Mouse (Mus musculus) thymus, adult 2 months (tissue): ENCODE data around the gene Apba2. TPM values are rescaled to one million over a fixed set of nuclear protein-coding genes. Genes with fewer than 3 reads are reported as not detected.

Source experiments
- DNase-seq: peaks from one replicate; pipeline ENCODE4 v3.0.0; 2021
- H3K27ac ChIP-seq: fragments of 200-500 bp; 2 replicates; pipeline ENCODE4 v1.5.1; 2012; ENCODE audit warnings: low read length, control low read depth; ENCODE audit not compliant: control insufficient read depth, insufficient read depth
- H3K27me3 ChIP-seq: fragments of 200-500 bp; 2 replicates; pipeline ENCODE4 v1.6.1; 2012; ENCODE audit warnings: mild to moderate bottlenecking, low read length, moderate library complexity, mixed read lengths; ENCODE audit not compliant: control insufficient read depth, insufficient read depth
- H3K36me3 ChIP-seq: fragments of 200-500 bp; 2 replicates; pipeline ENCODE4 v1.6.1; 2012; ENCODE audit warnings: mild to moderate bottlenecking, low read length, moderate library complexity; ENCODE audit not compliant: control insufficient read depth, insufficient read depth
- H3K4me1 ChIP-seq: fragments of 200-500 bp; replicated peaks from 2 replicates; pipeline ENCODE4 v1.6.1; 2012; ENCODE audit warnings: low read length; ENCODE audit not compliant: control insufficient read depth, insufficient read depth
- H3K4me3 ChIP-seq: fragments of 200-500 bp; 2 replicates; pipeline ENCODE4 v1.5.1; 2012; ENCODE audit warnings: mild to moderate bottlenecking, low read length, control low read depth, moderate library complexity; ENCODE audit not compliant: control insufficient read depth, insufficient read depth
- CTCF ChIP-seq: fragments of 200-500 bp; IDR thresholded peaks from 2 replicates; pipeline ENCODE4 v1.5.1; 2012; ENCODE audit warnings: mild to moderate bottlenecking, control low read depth, low read length, moderate library complexity, borderline replicate concordance; ENCODE audit not compliant: control insufficient read depth, poor library complexity, insufficient read depth; ENCODE audit errors: extremely low read depth
- POLR2A ChIP-seq: fragments of 200-500 bp; IDR thresholded peaks from 2 replicates; pipeline ENCODE4 v1.6.1; 2012; ENCODE audit warnings: mild to moderate bottlenecking, low read length, control low read depth, moderate library complexity; ENCODE audit not compliant: control insufficient read depth, poor library complexity, insufficient read depth; ENCODE audit errors: extremely low read depth
- WGBS: fragments of 180-500 bp; shearing (Covaris S2); methylation state at CpG from one replicate; pipeline ENCODE4 v1.1.7; 2018; 5-methylcytosine and 5-hydroxymethylcytosine counted together
- polyA plus RNA-seq: library from polyadenylated mRNA; depleted of rRNA; stranded (reverse); fragments of >200 nt; gene quantifications from 2 replicates; pipeline ENCODE4 v1.2.3, GENCODE M21; 2012

Gene Apba2
- polyA plus RNA-seq, 1 experiment, result 18.1 TPM

DNA sequence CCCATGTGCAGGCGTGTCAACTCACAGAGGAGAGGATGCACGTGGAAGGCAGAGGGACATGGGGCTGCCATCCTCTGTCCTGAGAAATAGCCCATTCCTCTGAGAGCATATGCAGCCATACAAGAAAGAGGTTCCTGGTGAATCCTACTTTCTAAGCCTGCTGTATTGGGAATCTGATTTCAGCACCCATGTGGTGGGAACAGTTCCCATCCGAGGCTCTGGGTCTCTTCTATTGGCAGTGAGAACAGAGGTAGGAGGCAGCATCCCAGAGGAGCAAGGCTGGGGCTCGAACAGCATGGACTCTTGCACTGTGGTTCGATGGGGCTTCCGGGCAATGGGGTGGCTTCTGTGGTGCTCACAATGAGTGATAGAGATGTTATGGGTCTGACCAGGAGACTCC, 93.8 kb downstream of the Apba2 start:
- no peaks in the 10 kb centered on the region for H3K4me1 ChIP-seq
- DNase-seq, result no peak
- H3K36me3 ChIP-seq, result no peaks in the 10 kb centered on the region
- H3K27ac ChIP-seq, result no peak overlapping the region
- 76% methylated on average over 6 of the region's 6 CpGs for WGBS
- TF ChIP-seq CTCF (no peak), POLR2A (no peak)
- no peaks in the 10 kb centered on the region for H3K27me3 ChIP-seq
- no peak overlapping the region for H3K4me3 ChIP-seq

- H3K4me3 ChIP-seq, result no peak overlapping the region
- TF ChIP-seq POLR2A, result no peak
- TF ChIP-seq CTCF, result no peak
- WGBS, result 87% methylated on average over 9 of the region's 9 CpGs
- no peaks in the 10 kb centered on the region for H3K27me3 ChIP-seq
- no peaks in the 10 kb centered on the region for H3K36me3 ChIP-seq
- H3K27ac ChIP-seq, result no peak overlapping the region
- no peaks in the 10 kb centered on the region for H3K4me1 ChIP-seq
- no peak for DNase-seq
Observed at GRCm38 (mm10) chr7:64596652-64597051, 95.1 kb downstream of the Apba2 start.

- TF ChIP-seq CTCF, result no peak
- TF ChIP-seq POLR2A, result no peak
- Histone ChIP-seq H3K36me3 (no peaks in the 10 kb centered on the region), H3K27me3 (no peaks in the 10 kb centered on the region), H3K4me1 (no peaks in the 10 kb centered on the region), H3K4me3 (no peak overlapping the region), H3K27ac (no peak overlapping the region)
- DNase-seq, result no peak
- 93% methylated on average over 3 of the region's 3 CpGs for WGBS
Observed at GRCm38 (mm10) chr7:64609866-64610265, 108.4 kb downstream of the Apba2 start.

DNA sequence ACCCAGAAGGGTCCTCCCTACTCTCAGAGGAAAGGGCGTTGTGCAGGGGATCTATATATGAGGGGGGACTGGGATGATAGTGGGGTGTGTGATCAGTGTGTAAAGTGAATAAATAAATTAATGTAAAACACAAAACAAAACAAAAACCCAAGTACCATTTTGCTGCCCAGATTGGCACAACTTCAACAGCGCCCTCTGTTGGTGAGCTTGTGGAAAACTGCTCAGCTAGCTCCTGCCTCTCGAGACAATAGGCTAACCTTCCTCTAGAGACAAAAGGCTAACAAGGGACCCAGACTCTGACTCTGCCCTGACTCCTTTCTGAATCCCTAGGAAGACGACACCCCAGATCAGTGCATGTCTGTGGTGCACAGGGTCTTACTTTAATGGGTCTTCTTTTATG, 109.4 kb downstream of the Apba2 start:
- H3K4me3 ChIP-seq, result no peak overlapping the region
- DNase-seq, result no peak
- TF ChIP-seq POLR2A (no peak), CTCF (no peak)
- H3K36me3 ChIP-seq, result no peaks in the 10 kb centered on the region
- WGBS, result 72% methylated on average over 4 of the region's 4 CpGs
- H3K27me3 ChIP-seq, result no peaks in the 10 kb centered on the region
- no peak overlapping the region for H3K27ac ChIP-seq
- H3K4me1 ChIP-seq, result no peaks in the 10 kb centered on the region

GRCm38 (mm10) chr7:64619261-64619660, 117.8 kb downstream of the Apba2 start:
- 92% methylated on average over 4 of the region's 4 CpGs for WGBS
- H3K27me3 ChIP-seq, result no peaks in the 10 kb centered on the region

GRCm38 (mm10) chr7:64626494-64626893, 125.0 kb downstream of the Apba2 start:
- Histone ChIP-seq H3K4me1 (no peaks in the 10 kb centered on the region), H3K27me3 (no peaks in the 10 kb centered on the region), H3K36me3 (no peaks in the 10 kb centered on the region), H3K4me3 (no peak overlapping the region), H3K27ac (no peak overlapping the region)
- WGBS, result 88% methylated on average over 8 of the region's 8 CpGs
- no peak for DNase-seq
- TF ChIP-seq POLR2A (no peak), CTCF (no peak)

More at GRCm38 (mm10) chr7:64619261-64619660, 117.8 kb downstream of the Apba2 start:
- no peak for TF ChIP-seq CTCF
- no peak for TF ChIP-seq POLR2A
- Histone ChIP-seq H3K27ac (no peak overlapping the region), H3K4me3 (no peak overlapping the region), H3K36me3 (no peaks in the 10 kb centered on the region), H3K4me1 (no peaks in the 10 kb centered on the region)
- no peak for DNase-seq

- Histone ChIP-seq H3K27me3 (no peaks in the 10 kb centered on the region), H3K27ac (no peak overlapping the region), H3K4me1 (no peaks in the 10 kb centered on the region), H3K4me3 (no peak overlapping the region), H3K36me3 (no peaks in the 10 kb centered on the region)
- 79% methylated on average over 8 of the region's 8 CpGs for WGBS
- no peak for DNase-seq
- no peak for TF ChIP-seq POLR2A
- no peak for TF ChIP-seq CTCF
Observed at GRCm38 (mm10) chr7:64627972-64628655, 126.6 kb downstream of the Apba2 start.

GRCm38 (mm10) chr7:64630697-64631096, 129.2 kb downstream of the Apba2 start:
- no peaks in the 10 kb centered on the region for H3K27me3 ChIP-seq
- DNase-seq, result no peak
- WGBS, result 86% methylated on average over 6 of the region's 6 CpGs
- no peak for TF ChIP-seq POLR2A
- no peak for TF ChIP-seq CTCF
- no peaks in the 10 kb centered on the region for H3K36me3 ChIP-seq
- no peak overlapping the region for H3K4me3 ChIP-seq
- H3K4me1 ChIP-seq, result no peaks in the 10 kb centered on the region
- H3K27ac ChIP-seq, result no peak overlapping the region
